31 mouse cellular contexts compared by ENCODE assay signal in the genomic region with DNA sequence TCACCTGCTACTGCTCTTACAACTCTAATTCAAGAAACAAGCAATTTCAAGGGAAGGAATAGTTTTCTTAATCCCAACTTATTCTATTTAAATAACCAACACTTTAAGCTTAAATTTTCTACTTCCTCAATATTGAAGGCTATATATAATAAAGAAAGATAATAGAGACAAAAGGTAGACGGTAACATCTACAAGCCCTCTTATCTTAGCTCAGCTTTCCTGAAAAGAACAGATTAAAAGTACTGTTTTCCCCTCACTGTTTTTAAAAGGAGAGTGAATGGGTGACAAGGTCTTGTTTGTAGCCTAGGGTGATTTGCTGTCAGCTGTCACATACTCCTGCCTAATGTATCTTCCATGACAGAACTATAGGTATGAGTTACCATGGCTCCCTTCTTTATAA.
"Had no signal": no experiment of that assay in that cellular context is flagged by ENCODE, and none has a peak within 500 bp of the region (broad histone marks: within the 10 kb centered on the region; RNA-seq: fewer than 3 reads in every experiment).

No protein-coding gene starts in this region.

- H3K4me3 ChIP-seq: heart, embryonic 10.5 days; heart, embryonic 12.5 days; heart, embryonic 13.5 days; heart, embryonic 15.5 days; hindbrain, embryonic 10.5 days; hindbrain, embryonic 12.5 days; hindbrain, embryonic 13.5 days; hindbrain, embryonic 15.5 days; intestine, embryonic 15.5 days; kidney, embryonic 15.5 days; layer of hippocampus, adult 2 months; left cerebral cortex, adult 2 months had no signal

- H3K27me3 ChIP-seq: heart, embryonic 12.5 days; heart, embryonic 13.5 days; heart, embryonic 15.5 days; hindbrain, embryonic 12.5 days; hindbrain, embryonic 13.5 days; hindbrain, embryonic 15.5 days; intestine, embryonic 15.5 days; kidney, embryonic 15.5 days had no signal

- H3K36me3 ChIP-seq: intestine, embryonic 15.5 days had no signal

- DNase-seq: heart, postnatal 10 days; heart, postnatal 14 days; heart, postnatal 36 days; heart, postnatal 4 days; kidney, adult 11 months; kidney, adult 18-20 months; kidney, adult 2 months; kidney, adult 8-10 months; kidney, adult 9 months; kidney, postnatal 10 days; kidney, postnatal 14 days; kidney, postnatal 25 days; kidney, postnatal 36 days; kidney, postnatal 4 days; layer of hippocampus, adult 9-11 months; layer of hippocampus, postnatal 36 days had no signal

- H3K9ac ChIP-seq: heart, embryonic 12.5 days; heart, embryonic 13.5 days; heart, embryonic 15.5 days; hindbrain, embryonic 12.5 days; hindbrain, embryonic 13.5 days; hindbrain, embryonic 14.5 days; hindbrain, embryonic 15.5 days; intestine, embryonic 15.5 days; kidney, embryonic 15.5 days had no signal

- H3K4me1 ChIP-seq: heart, embryonic 10.5 days; heart, embryonic 12.5 days; heart, embryonic 13.5 days; heart, embryonic 15.5 days; hindbrain, embryonic 10.5 days; hindbrain, embryonic 12.5 days; hindbrain, embryonic 13.5 days; hindbrain, embryonic 15.5 days; intestine, embryonic 15.5 days; kidney, embryonic 15.5 days had no signal

- H3K9me3 ChIP-seq: heart, embryonic 10.5 days; heart, embryonic 12.5 days; heart, embryonic 13.5 days; heart, embryonic 15.5 days; hindbrain, embryonic 10.5 days; hindbrain, embryonic 12.5 days; hindbrain, embryonic 13.5 days; hindbrain, embryonic 15.5 days; intestine, embryonic 15.5 days; kidney, embryonic 15.5 days had no signal

- H3K27ac ChIP-seq: heart, embryonic 10.5 days; heart, embryonic 13.5 days; heart, embryonic 15.5 days; hindbrain, embryonic 10.5 days; hindbrain, embryonic 12.5 days; hindbrain, embryonic 13.5 days; hindbrain, embryonic 14.5 days; hindbrain, embryonic 15.5 days; hindbrain, postnatal 0 days; intestine, embryonic 15.5 days; kidney, embryonic 15.5 days; kidney, postnatal 0 days; layer of hippocampus, adult 2 months; left cerebral cortex, adult 2 months had no signal
